Mouse (Mus musculus) left cerebral cortex, postnatal 25 days (tissue): ENCODE results near the gene Add2. TPM values are rescaled to one million over a fixed set of nuclear protein-coding genes. Genes with fewer than 3 reads are reported as not detected.

Experiments used
- DNase-seq, 2 experiments: peaks; one replicate each; pipeline ENCODE4 v3.0.0; 2022; ENCODE audit warnings: low spot score in 2 of 2, mixed read lengths in 1 of 2
- intact Hi-C: fragments of 180-260 bp; cut with DNase I; formaldehyde crosslinking; loops from one replicate; pipeline ENCODE4 v1.15.1; 2025
- total RNA-seq, 2 experiments: library from RNA; stranded (reverse); gene quantifications; 2 replicates each; pipeline ENCODE4 v1.2.3; 2021

The Add2 gene
- total RNA-seq, 2 experiments from 2014 or later: 232 to 242 TPM

GRCm38 (mm10) chr6:86073882-86074281 lies 45.4 kb downstream of the Add2 start:
- intact Hi-C loops: no loop called here
- no peak for DNase-seq

GRCm38 (mm10) chr6:86074538-86075204 lies 46.2 kb downstream of the Add2 start:
- intact Hi-C loops: no loop called here
- DNase-seq: peak in 1 of 2 experiments; percentile 70

GRCm38 (mm10) chr6:86076525-86076924 lies 48.0 kb downstream of the Add2 start:
- intact Hi-C loops: no loop called here
- no peak for DNase-seq

GRCm38 (mm10) chr6:86077880-86078279 lies 49.4 kb downstream of the Add2 start:
- no peak for DNase-seq
- intact Hi-C loops: no loop called here

- DNase-seq: no peak
- intact Hi-C loops: no loop called here
Measured at GRCm38 (mm10) chr6:86078361-86079010, 50.0 kb downstream of the Add2 start.

- intact Hi-C loops: no loop called here
- DNase-seq: no peak
Measured at GRCm38 (mm10) chr6:86079323-86079722, 50.8 kb downstream of the Add2 start.

- intact Hi-C loops: no loop called here
- peak in 1 of 2 experiments; percentile 72 for DNase-seq
Measured at GRCm38 (mm10) chr6:86085518-86085917, 57.0 kb downstream of the Add2 start.

- intact Hi-C loops: loop anchor here (1.0 to 2.0 kb wide), 2 partner anchors 48 to 58 kb away; partner anchors contain the start of gene Add2
- DNase-seq: peak; percentile 90 to 98
Measured at GRCm38 (mm10) chr6:86086851-86087571, 58.5 kb downstream of the Add2 start.

- intact Hi-C loops: loop anchor here (1.0 to 2.0 kb wide), 2 partner anchors 49 to 59 kb away; partner anchors contain the start of gene Add2
- peak; percentile 63 to 75 for DNase-seq
Measured at GRCm38 (mm10) chr6:86087813-86088212, 59.3 kb downstream of the Add2 start.

GRCm38 (mm10) chr6:86094202-86094838 lies 65.8 kb downstream of the Add2 start:
- no peak for DNase-seq

GRCm38 (mm10) chr6:86095518-86095917 lies 67.0 kb downstream of the Add2 start:
- intact Hi-C loops: no loop called here
- DNase-seq: no peak

More at GRCm38 (mm10) chr6:86094202-86094838, 65.8 kb downstream of the Add2 start:
- intact Hi-C loops: no loop called here

GRCm38 (mm10) chr6:86096733-86097132 lies 68.3 kb downstream of the Add2 start:
- DNase-seq: peak in 1 of 2 experiments; percentile 64
- intact Hi-C loops: no loop called here

GRCm38 (mm10) chr6:86097155-86097554 lies 68.7 kb downstream of the Add2 start:
- intact Hi-C loops: no loop called here

GRCm38 (mm10) chr6:86099003-86099402 lies 70.5 kb downstream of the Add2 start:
- DNase-seq: no peak
- intact Hi-C loops: no loop called here

More at GRCm38 (mm10) chr6:86097155-86097554, 68.7 kb downstream of the Add2 start:
- DNase-seq: peak in 1 of 2 experiments; percentile 57

GRCm38 (mm10) chr6:86101451-86101850 lies 73.0 kb downstream of the Add2 start:
- intact Hi-C loops: loop anchor here (5.0 kb wide), 1 partner anchor 34 kb away; no protein-coding TSS in a partner anchor
- peak in 1 of 2 experiments; percentile 56 for DNase-seq

- peak; percentile 81 to 95 for DNase-seq
- intact Hi-C loops: loop anchor here (5.0 kb wide), 1 partner anchor 36 kb away; no protein-coding TSS in a partner anchor
Measured at GRCm38 (mm10) chr6:86102874-86103273, 74.4 kb downstream of the Add2 start.

GRCm38 (mm10) chr6:86103614-86104013 lies 75.1 kb downstream of the Add2 start:
- DNase-seq: no peak
- intact Hi-C loops: loop anchor here (5.0 kb wide), 1 partner anchor 36 kb away; no protein-coding TSS in a partner anchor

GRCm38 (mm10) chr6:86104719-86105118 lies 76.2 kb downstream of the Add2 start:
- intact Hi-C loops: loop anchor here (5.0 kb wide), 1 partner anchor 37 kb away; no protein-coding TSS in a partner anchor
- DNase-seq: no peak

GRCm38 (mm10) chr6:86106045-86106444 lies 77.6 kb downstream of the Add2 start:
- intact Hi-C loops: no loop called here

More at GRCm38 (mm10) chr6:86106045-86106444, 77.6 kb downstream of the Add2 start:
- DNase-seq: no peak
